Mouse (Mus musculus) heart, embryonic 13.5 days (tissue): ENCODE measurements at regions not wholly inside any gene's neighbourhood (a gene's known extent, or its start where the extent isn't known, plus 50 kb on each side); places are given as distances from the start of the nearest gene placed in this dataset.

Source experiments
- ATAC-seq: fragments of 200-750 bp; cut with Nextera tagmentation; 2 replicates; pipeline ENCODE4 v1.8.0; 2017; ENCODE audit warnings: moderate TSS enrichment; ENCODE audit not compliant: insufficient number of reproducible peaks, low FRiP score, low TSS enrichment; ENCODE audit errors: extremely low read depth
- H3K27ac ChIP-seq: fragments of 300-500 bp; sonication (generic); replicated peaks from 2 replicates; pipeline ENCODE4 v1.5.1; 2015; ENCODE audit warnings: moderate library complexity, mild to moderate bottlenecking, inconsistent platforms
- H3K27me3 ChIP-seq: fragments of 300-500 bp; sonication (generic); replicated peaks from 2 replicates; pipeline ENCODE4 v1.6.1; 2015; ENCODE audit warnings: mild to moderate bottlenecking, inconsistent platforms
- H3K36me3 ChIP-seq: fragments of 300-500 bp; sonication (generic); 2 replicates; pipeline ENCODE4 v1.6.1; 2015; ENCODE audit warnings: mild to moderate bottlenecking, inconsistent platforms
- H3K4me1 ChIP-seq: fragments of 300-500 bp; sonication (generic); 2 replicates; pipeline ENCODE4 v1.6.1; 2015; ENCODE audit warnings: inconsistent platforms
- H3K4me2 ChIP-seq: fragments of 300-500 bp; sonication (generic); 2 replicates; pipeline ENCODE4 v1.6.1; 2015; ENCODE audit warnings: inconsistent platforms, mild to moderate bottlenecking, moderate library complexity
- H3K4me3 ChIP-seq: fragments of 300-500 bp; sonication (generic); 2 replicates; pipeline ENCODE4 v1.5.1; 2015; ENCODE audit warnings: moderate library complexity, mild to moderate bottlenecking, inconsistent platforms
- H3K9ac ChIP-seq: fragments of 300-500 bp; sonication (generic); 2 replicates; pipeline ENCODE4 v1.6.1; 2015; ENCODE audit warnings: inconsistent platforms, mild to moderate bottlenecking, moderate library complexity
- H3K9me3 ChIP-seq: fragments of 300-500 bp; sonication (generic); 2 replicates; pipeline ENCODE4 v1.6.1; 2016; ENCODE audit warnings: inconsistent platforms
- WGBS: fragments of 180-500 bp; shearing (Covaris S2); methylation state at CpG from one replicate; pipeline ENCODE4 v1.1.7; 2015; ENCODE audit warnings: mixed read lengths; 5-methylcytosine and 5-hydroxymethylcytosine counted together

DNA sequence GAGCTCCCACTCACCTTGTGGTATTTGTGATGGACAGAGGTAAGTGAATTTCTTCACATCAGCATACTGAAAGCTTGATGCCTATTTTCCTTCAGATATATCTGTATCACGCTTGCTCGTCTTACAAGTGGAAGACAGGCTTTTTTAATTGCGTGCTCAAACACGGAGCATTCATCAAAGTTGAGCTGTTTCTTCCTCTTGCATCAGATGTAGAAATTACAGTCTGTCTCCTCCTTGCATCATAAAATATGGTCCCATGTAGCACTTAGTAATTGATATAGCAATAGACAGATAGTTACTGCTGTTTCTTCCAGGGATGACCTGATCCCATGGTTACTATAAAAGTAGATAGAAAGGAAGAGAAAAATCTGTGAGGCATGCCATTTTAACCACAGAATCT lies 97.5 kb upstream of the Pard3b start:
- 89% methylated on average over 4 of the region's 4 CpGs for WGBS
- Histone ChIP-seq H3K4me3 (no peak overlapping the region), H3K36me3 (no peaks in the 10 kb centered on the region)

DNA sequence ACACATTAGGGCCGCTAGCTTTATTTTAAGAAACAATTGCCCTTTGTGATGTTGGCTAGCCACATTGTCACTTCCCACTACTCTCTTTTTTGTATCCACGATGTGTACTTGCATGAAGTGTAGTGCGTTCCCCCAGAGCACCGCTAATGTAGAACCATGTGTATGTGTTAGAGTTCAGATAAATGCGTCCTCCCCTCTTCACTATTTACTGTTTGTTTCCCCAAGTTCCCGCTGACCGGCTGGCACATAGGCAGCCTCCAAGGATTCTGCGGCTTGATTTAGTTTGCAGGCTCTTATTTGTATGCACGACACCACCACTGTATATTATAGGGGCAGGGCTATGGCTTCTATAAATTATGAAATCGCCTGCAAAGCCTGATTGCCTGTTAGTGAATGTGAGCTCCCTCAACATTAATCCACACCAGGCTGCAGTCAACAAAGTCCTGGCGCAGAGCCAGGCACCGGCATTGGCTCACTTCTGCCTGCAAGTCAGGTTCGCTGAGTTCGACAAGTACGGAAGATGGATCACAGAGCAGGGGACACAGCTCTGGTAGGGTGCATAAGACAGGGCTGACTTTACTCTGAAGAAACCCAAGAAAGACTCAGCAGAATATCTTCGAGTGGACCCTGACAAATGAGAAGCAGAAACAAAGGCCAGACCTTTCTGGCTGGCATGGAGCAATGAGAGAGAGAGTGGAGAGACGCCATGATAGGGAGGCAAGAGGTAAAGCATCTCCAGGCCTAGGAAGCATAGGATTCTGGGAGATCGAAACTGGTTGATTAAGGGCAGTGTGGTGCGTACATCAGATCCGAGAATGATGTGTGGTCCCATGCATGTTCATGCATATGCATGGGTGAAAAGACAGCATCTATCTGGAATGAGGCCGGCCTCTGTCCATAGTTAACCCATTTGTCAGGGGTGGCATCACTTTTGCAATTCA lies 85.8 kb upstream of the Pard3b start:
- Histone ChIP-seq H3K9me3 (no peaks in the 10 kb centered on the region), H3K27ac (no peak overlapping the region), H3K4me2 (peak overlapping the region; percentile 34; the same call in 1 of the 2 replicates), H3K36me3 (no peaks in the 10 kb centered on the region), H3K4me1 (peaks cover 8% of the 10 kb centered on the region; the same call in 1 of the 2 replicates), H3K4me3 (no peak overlapping the region), H3K9ac (no peak overlapping the region), H3K27me3 (no peaks in the 10 kb centered on the region)
- WGBS = 67% methylated on average over 21 of the region's 21 CpGs
- no peak for ATAC-seq

More for the DNA sequence above, 97.5 kb upstream of the Pard3b start:
- Histone ChIP-seq H3K4me2 (no peak overlapping the region), H3K27me3 (no peaks in the 10 kb centered on the region), H3K27ac (no peak overlapping the region), H3K9me3 (no peaks in the 10 kb centered on the region), H3K9ac (no peak overlapping the region), H3K4me1 (peaks cover 8% of the 10 kb centered on the region; the same call in 1 of the 2 replicates)
- ATAC-seq = no peak

GRCm38 (mm10) chr1:61559514-61559913 lies 79.1 kb upstream of the Pard3b start:
- H3K4me3 ChIP-seq = no peak overlapping the region
- H3K9me3 ChIP-seq = no peaks in the 10 kb centered on the region
- no peak for ATAC-seq
- no peak overlapping the region for H3K27ac ChIP-seq
- 73% methylated on average over 2 of the region's 2 CpGs for WGBS
- H3K27me3 ChIP-seq = no peaks in the 10 kb centered on the region
- H3K4me2 ChIP-seq = no peak overlapping the region
- H3K4me1 ChIP-seq = no peaks in the 10 kb centered on the region
- H3K9ac ChIP-seq = no peak overlapping the region
- H3K36me3 ChIP-seq = no peaks in the 10 kb centered on the region

- 60% methylated on average over 2 of the region's 2 CpGs for WGBS
- no peaks in the 10 kb centered on the region for H3K36me3 ChIP-seq
- no peak overlapping the region for H3K4me3 ChIP-seq
- ATAC-seq = no peak
- H3K27me3 ChIP-seq = no peaks in the 10 kb centered on the region
- H3K4me2 ChIP-seq = no peak overlapping the region
- H3K4me1 ChIP-seq = no peaks in the 10 kb centered on the region
- no peak overlapping the region for H3K9ac ChIP-seq
- no peaks in the 10 kb centered on the region for H3K9me3 ChIP-seq
- no peak overlapping the region for H3K27ac ChIP-seq
These were observed 76.5 kb upstream of the Pard3b start for GRCm38 (mm10) chr1:61562091-61562490.

DNA sequence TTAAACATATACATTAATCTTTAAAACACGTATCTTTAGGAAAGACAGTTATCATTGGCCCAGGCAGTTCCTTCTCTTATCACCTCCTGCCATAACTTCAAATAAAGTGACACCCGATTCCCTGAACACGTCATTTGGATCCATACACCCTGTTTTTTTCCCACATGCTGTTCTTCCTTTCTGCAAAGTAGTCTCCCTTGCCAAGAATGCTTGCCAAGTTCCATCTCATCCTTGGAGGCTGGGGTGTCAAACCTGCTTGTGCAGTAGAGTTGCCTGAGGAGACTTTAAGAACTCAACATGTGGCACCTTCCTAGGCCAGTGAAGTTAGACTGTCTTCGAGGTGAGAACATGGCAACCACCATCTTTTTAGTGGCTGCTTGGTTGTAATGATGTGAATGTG lies 73.2 kb upstream of the Pard3b start:
- WGBS = 55% methylated on average over 4 of the region's 4 CpGs
- Histone ChIP-seq H3K9ac (no peak overlapping the region), H3K4me2 (no peak overlapping the region), H3K9me3 (no peaks in the 10 kb centered on the region), H3K4me1 (no peaks in the 10 kb centered on the region), H3K27ac (no peak overlapping the region), H3K36me3 (no peaks in the 10 kb centered on the region), H3K27me3 (no peaks in the 10 kb centered on the region), H3K4me3 (no peak overlapping the region)
- ATAC-seq = no peak

DNA sequence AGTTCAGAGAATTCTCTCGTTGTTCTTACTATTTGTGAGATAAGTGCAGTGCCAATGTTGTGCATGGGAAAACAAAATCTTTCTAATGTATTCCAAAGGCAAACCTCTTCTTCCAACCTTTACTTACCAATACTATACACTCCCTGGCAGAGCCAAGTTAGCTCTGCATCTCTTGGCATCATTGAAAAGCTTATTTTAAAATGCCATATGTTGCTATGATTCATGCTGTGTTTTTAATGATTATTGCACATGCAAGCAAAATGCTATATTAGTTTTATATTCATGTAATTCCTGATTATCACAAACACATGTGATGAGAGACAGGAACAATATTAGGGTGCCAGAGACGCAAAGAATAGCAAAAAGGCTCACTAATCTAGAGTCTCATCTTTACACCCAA lies 64.3 kb upstream of the Pard3b start:
- Histone ChIP-seq H3K36me3 (no peaks in the 10 kb centered on the region), H3K27ac (no peak overlapping the region), H3K27me3 (no peaks in the 10 kb centered on the region), H3K9me3 (no peaks in the 10 kb centered on the region), H3K9ac (no peak overlapping the region), H3K4me1 (no peaks in the 10 kb centered on the region), H3K4me3 (no peak overlapping the region), H3K4me2 (no peak overlapping the region)
- 67% methylated on average over 2 of the region's 2 CpGs for WGBS
- ATAC-seq = no peak

DNA sequence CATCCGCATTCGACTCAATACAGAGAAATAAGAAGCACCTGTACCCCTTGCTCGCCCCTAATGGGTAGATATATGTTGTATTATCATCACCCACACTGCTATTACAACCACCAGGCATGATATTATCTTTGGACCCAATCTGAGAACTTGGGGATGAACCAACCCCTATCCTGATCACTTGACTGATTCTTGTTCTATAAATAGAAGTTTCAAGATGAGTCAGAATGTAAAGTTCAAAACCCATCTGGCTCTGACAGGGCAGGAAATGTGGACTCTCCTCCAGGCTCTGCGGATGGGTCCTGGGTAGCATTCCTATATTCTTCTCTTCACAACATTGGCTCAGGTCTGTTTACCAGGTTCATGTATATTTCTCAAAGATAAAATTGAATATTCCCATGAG lies 61.9 kb upstream of the Pard3b start:
- Histone ChIP-seq H3K27ac (no peak overlapping the region), H3K36me3 (no peaks in the 10 kb centered on the region), H3K9me3 (no peaks in the 10 kb centered on the region), H3K27me3 (no peaks in the 10 kb centered on the region), H3K9ac (no peak overlapping the region), H3K4me2 (no peak overlapping the region), H3K4me3 (no peak overlapping the region), H3K4me1 (no peaks in the 10 kb centered on the region)
- 82% methylated on average over 4 of the region's 4 CpGs for WGBS
- no peak for ATAC-seq

DNA sequence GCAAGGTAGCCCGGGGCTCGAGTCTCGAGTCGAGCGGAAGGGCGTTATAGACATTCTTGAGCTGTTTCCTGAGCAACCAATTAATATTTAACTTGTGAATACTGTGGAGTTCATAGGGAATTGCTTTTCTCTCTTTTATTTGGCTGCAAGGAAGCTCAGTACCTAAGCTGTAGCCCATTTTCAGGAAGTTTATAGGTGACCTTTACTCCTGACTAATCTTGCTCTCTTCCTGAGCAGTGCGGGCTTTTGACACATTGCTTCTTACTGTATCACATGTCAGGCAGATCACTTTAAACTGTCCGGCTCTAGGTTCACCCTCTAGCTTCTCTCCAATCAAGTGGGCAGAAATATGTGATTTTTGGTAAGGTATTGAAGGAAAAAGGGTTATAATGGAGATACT lies 51.4 kb upstream of the Pard3b start:
- Histone ChIP-seq H3K27ac (no peak overlapping the region), H3K4me2 (no peak overlapping the region), H3K9ac (no peak overlapping the region), H3K36me3 (no peaks in the 10 kb centered on the region), H3K27me3 (no peaks in the 10 kb centered on the region), H3K4me1 (0 out of 2 replicates have a peak, but pooled peaks cover 5% of the 10 kb centered on the region), H3K4me3 (no peak overlapping the region), H3K9me3 (no peaks in the 10 kb centered on the region)
- no peak for ATAC-seq
- WGBS = 82% methylated on average over 8 of the region's 8 CpGs
